Mouse (Mus musculus) MEL (cell line): ENCODE results near the gene Elp6. TPM values are rescaled to one million over a fixed set of nuclear protein-coding genes. Genes with fewer than 3 reads are reported as not detected.

ENCODE experiments used
- DNase-seq: peaks from one replicate; pipeline ENCODE4 v3.0.0; 2011; ENCODE audit warnings: low read depth, low spot score
- H3K27ac ChIP-seq: 2 replicates; pipeline ENCODE4 v1.5.1; 2012; ENCODE audit warnings: low read depth, mild to moderate bottlenecking, control low read depth, low read length, moderate library complexity; ENCODE audit not compliant: control insufficient read depth
- H3K27me3 ChIP-seq, 2 experiments: fragments of 150-350 bp in 1 of 2; sonication (generic) in 1 of 2; 2 replicates each; pipeline ENCODE4 v1.6.1; 2012; ENCODE audit warnings: low read length in 2 of 2, mild to moderate bottlenecking in 2 of 2, improper control_type of control experiment in 1 of 2, moderate library complexity in 1 of 2; ENCODE audit not compliant: insufficient read depth in 2 of 2, control insufficient read depth in 1 of 2
- H3K36me3 ChIP-seq, 2 experiments: 2 replicates each; pipeline ENCODE4 v1.6.1; 2012 to 2014; ENCODE audit warnings: low read length in 2 of 2, improper control_type of control experiment in 1 of 2, inconsistent platforms in 1 of 2, mild to moderate bottlenecking in 1 of 2; ENCODE audit not compliant: insufficient read depth in 2 of 2, control insufficient read depth in 1 of 2
- H3K4me1 ChIP-seq, 2 experiments: fragments of 150-350 bp in 1 of 2; sonication (generic) in 1 of 2; 2 replicates each; pipeline ENCODE4 v1.6.1; 2012; ENCODE audit warnings: low read length in 2 of 2, improper control_type of control experiment in 1 of 2, mild to moderate bottlenecking in 1 of 2; ENCODE audit not compliant: insufficient read depth in 2 of 2, control insufficient read depth in 1 of 2
- H3K4me3 ChIP-seq, 2 experiments: fragments of 150-350 bp in 1 of 2; sonication (generic) in 1 of 2; 2 replicates each; pipeline ENCODE4 v1.5.1; 2012; ENCODE audit warnings: low read depth in 2 of 2, low read length in 2 of 2, mild to moderate bottlenecking in 2 of 2, moderate library complexity in 2 of 2, control low read depth in 1 of 2, improper control_type of control experiment in 1 of 2; ENCODE audit not compliant: control insufficient read depth in 1 of 2, insufficient read depth in 1 of 2
- H3K79me2 ChIP-seq: 2 replicates; pipeline ENCODE4 v1.6.1; 2012; ENCODE audit warnings: mild to moderate bottlenecking, low read length, moderate library complexity; ENCODE audit not compliant: control insufficient read depth, poor library complexity, insufficient read depth
- H3K9ac ChIP-seq: 2 replicates; pipeline ENCODE4 v1.6.1; 2012; ENCODE audit warnings: low read depth, mild to moderate bottlenecking, control low read depth, low read length, moderate library complexity; ENCODE audit not compliant: control insufficient read depth, poor library complexity, severe bottlenecking
- H3K9me3 ChIP-seq: fragments of 150-350 bp; sonication (generic); replicated peaks from 2 replicates; pipeline ENCODE4 v1.6.1; 2012; ENCODE audit warnings: mild to moderate bottlenecking, low read length, improper control_type of control experiment, moderate library complexity; ENCODE audit not compliant: insufficient read depth
- BHLHE40 ChIP-seq: IDR thresholded peaks from 2 replicates; pipeline ENCODE4 v1.6.1; 2012; ENCODE audit warnings: low read depth, mild to moderate bottlenecking, inconsistent platforms, low read length, improper control_type of control experiment, borderline replicate concordance
- CTCF ChIP-seq, 3 experiments: IDR thresholded peaks in 2 of 3; conservative IDR thresholded peaks in 1 of 3; 2 replicates each; pipeline ENCODE4 v1.5.1; 2011 to 2012; ENCODE audit warnings: low read length in 3 of 3, low read depth in 2 of 3, mild to moderate bottlenecking in 2 of 3, improper control_type of control experiment in 1 of 3, inconsistent platforms in 1 of 3, mixed read lengths in 1 of 3, moderate library complexity in 1 of 3; ENCODE audit not compliant: control insufficient read depth in 1 of 3, insufficient read depth in 1 of 3, poor library complexity in 1 of 3, severe bottlenecking in 1 of 3
- E2F4 ChIP-seq: IDR thresholded peaks from 2 replicates; pipeline ENCODE4 v1.6.1; 2011; ENCODE audit warnings: low read depth, low read length, improper control_type of control experiment, borderline replicate concordance
- ELF1 ChIP-seq: IDR thresholded peaks from 2 replicates; pipeline ENCODE4 v1.6.1; 2014; ENCODE audit warnings: low read depth, mild to moderate bottlenecking, inconsistent platforms, low read length, improper control_type of control experiment, moderate library complexity
- GATA1 ChIP-seq: IDR thresholded peaks from 2 replicates; pipeline ENCODE4 v1.6.1; 2011; ENCODE audit warnings: low read depth, low read length, improper control_type of control experiment
- JUND ChIP-seq: IDR thresholded peaks from 2 replicates; pipeline ENCODE4 v1.6.1; 2011; ENCODE audit warnings: low read depth, mild to moderate bottlenecking, improper control_type of control experiment, low read length
- MAX ChIP-seq: IDR thresholded peaks from 2 replicates; pipeline ENCODE4 v1.6.1; 2011; ENCODE audit warnings: low read length, improper control_type of control experiment
- POLR2A ChIP-seq, 2 experiments: IDR thresholded peaks; 2 replicates each; pipeline ENCODE4 v1.6.1; 2011 to 2012; ENCODE audit warnings: low read length in 2 of 2, mild to moderate bottlenecking in 2 of 2, control low read depth in 1 of 2, improper control_type of control experiment in 1 of 2, low read depth in 1 of 2, moderate library complexity in 1 of 2; ENCODE audit not compliant: control insufficient read depth in 1 of 2, insufficient read depth in 1 of 2, poor library complexity in 1 of 2
- POLR2AphosphoS2 ChIP-seq: IDR thresholded peaks from 2 replicates; pipeline ENCODE4 v1.6.1; 2011; ENCODE audit warnings: low read length, improper control_type of control experiment
- TAL1 ChIP-seq: IDR thresholded peaks from 2 replicates; pipeline ENCODE4 v1.6.1; 2012; ENCODE audit warnings: mild to moderate bottlenecking, inconsistent platforms, low read length, moderate library complexity, mixed read lengths
- USF2 ChIP-seq, 2 experiments: IDR thresholded peaks; 2 replicates each; pipeline ENCODE4 v1.6.1; 2011 to 2012; ENCODE audit warnings: improper control_type of control experiment in 2 of 2, low read length in 2 of 2, borderline replicate concordance in 1 of 2, inconsistent platforms in 1 of 2, low read depth in 1 of 2, mild to moderate bottlenecking in 1 of 2; ENCODE audit not compliant: insufficient read depth in 1 of 2
- ZNF384 ChIP-seq: IDR thresholded peaks from 2 replicates; pipeline ENCODE4 v1.6.1; 2012; ENCODE audit warnings: low read depth, mild to moderate bottlenecking, inconsistent platforms, low read length, improper control_type of control experiment
- polyA plus RNA-seq, 2 experiments: library from polyadenylated mRNA; stranded (reverse) in 1 of 2; unstranded in 1 of 2; fragments of >175 nt in 1 of 2; fragments of >200 nt in 1 of 2; gene quantifications; 2 replicates each; pipeline versions ENCODE4 v1.2.1 to v1.2.4; 2012; ENCODE audit warnings: low replicate concordance in 2 of 2, low read depth in 1 of 2; ENCODE audit not compliant: insufficient read length in 2 of 2, insufficient read depth in 1 of 2, missing spikeins in 1 of 2
- total RNA-seq: library from RNA; depleted of rRNA; stranded (reverse); fragments of 300-350 nt; gene quantifications from 2 replicates; pipeline ENCODE4 v1.2.3, GENCODE M21; 2012

Gene Elp6
- total and polyA plus RNA-seq, 3 experiments: 29.6 to 34.6 TPM; not detected in 1

GRCm38 (mm10) chr9:110272330-110272729 is 32.6 kb upstream of the Elp6 start:
- Histone ChIP-seq H3K9ac (no peak overlapping the region), H3K79me2 (no peaks in the 10 kb centered on the region), H3K4me3 (no peak overlapping the region), H3K9me3 (no peaks in the 10 kb centered on the region), H3K36me3 (peaks cover 0 to 3% of the 10 kb centered on the region in 2 experiments; a peak in 1 of 4 replicates), H3K4me1 (peaks cover 8 to 9% of the 10 kb centered on the region in 2 experiments), H3K27ac (no peak overlapping the region), H3K27me3 (no peaks in the 10 kb centered on the region)
- TF ChIP-seq TAL1: no peak
- no peak for TF ChIP-seq ELF1
- DNase-seq: no peak

GRCm38 (mm10) chr9:110273507-110273906 is 31.5 kb upstream of the Elp6 start:
- TF ChIP-seq GATA1: peak; percentile 37; the same call in 1 of the 2 replicates
- no peak for TF ChIP-seq POLR2A (IDR thresholded peaks at IDR 0.05; ENCODE audit: control insufficient read depth in 1 of 2, insufficient read depth in 1 of 2, low read depth in 1 of 2, low read length in 2 of 2, poor library complexity in 1 of 2)
- no peak for TF ChIP-seq BHLHE40
- no peak for TF ChIP-seq CTCF (IDR thresholded peaks at IDR 0.05 in 2 of 3, conservative IDR thresholded peaks at IDR 0.05 in 1 of 3; ENCODE audit: control insufficient read depth in 1 of 3, insufficient read depth in 1 of 3, low read depth in 2 of 3, low read length in 3 of 3, poor library complexity in 1 of 3, severe bottlenecking in 1 of 3)
- TF ChIP-seq ZNF384: peak; percentile 98
- TF ChIP-seq ELF1: peak; percentile 48; the same call in 1 of the 2 replicates
- TF ChIP-seq, all 39 proteins: peak for 3
- H3K9me3 ChIP-seq: no peaks in the 10 kb centered on the region
- no peak overlapping the region for H3K27ac ChIP-seq
- no peak overlapping the region for H3K4me3 ChIP-seq
- H3K4me1 ChIP-seq: peaks cover 8 to 9% of the 10 kb centered on the region in 2 experiments
- H3K27me3 ChIP-seq: no peaks in the 10 kb centered on the region
- no peak overlapping the region for H3K9ac ChIP-seq
- H3K79me2 ChIP-seq: no peaks in the 10 kb centered on the region
- peaks cover 0 to 3% of the 10 kb centered on the region in 2 experiments; a peak in 1 of 4 replicates for H3K36me3 ChIP-seq
- peak; percentile 81 for DNase-seq

- Histone ChIP-seq H3K4me1 (peaks cover 8 to 9% of the 10 kb centered on the region in 2 experiments), H3K79me2 (no peaks in the 10 kb centered on the region), H3K27me3 (no peaks in the 10 kb centered on the region), H3K9me3 (no peaks in the 10 kb centered on the region), H3K4me3 (no peak overlapping the region), H3K36me3 (peaks cover 0 to 3% of the 10 kb centered on the region in 2 experiments; a peak in 1 of 4 replicates), H3K9ac (no peak overlapping the region), H3K27ac (no peak overlapping the region)
- DNase-seq: peak; percentile 25
- no peak for TF ChIP-seq E2F4
- no peak for TF ChIP-seq POLR2AphosphoS2
- no peak for TF ChIP-seq JUND
- TF ChIP-seq MAX: no peak
- peak; percentile 30; the same call in 1 of the 2 replicates for TF ChIP-seq GATA1
- TF ChIP-seq USF2 (IDR thresholded peaks at IDR 0.05; ENCODE audit: borderline replicate concordance in 1 of 2, insufficient read depth in 1 of 2, low read depth in 1 of 2, low read length in 2 of 2): no peak
- peak; percentile 35 to 42 (median 39) for TF ChIP-seq CTCF (IDR thresholded peaks at IDR 0.05 in 2 of 3, conservative IDR thresholded peaks at IDR 0.05 in 1 of 3; ENCODE audit: control insufficient read depth in 1 of 3, insufficient read depth in 1 of 3, low read depth in 2 of 3, low read length in 3 of 3, poor library complexity in 1 of 3, severe bottlenecking in 1 of 3)
These were observed 29.1 kb upstream of the Elp6 start for GRCm38 (mm10) chr9:110275882-110276281.
